Mouse (Mus musculus): ENCODE data around the gene Ripply2. TPM values are rescaled to one million over a fixed set of nuclear protein-coding genes. Genes with fewer than 3 reads are reported as not detected.
"Not testable (repeated sequence)": the region's sequence is repeated elsewhere in the genome, so short reads cannot be mapped to it uniquely, and the experiment has no call there.

Ripply2 gene
- not detected in 2 replicates for polyA plus RNA-seq (2015; fragmentation: Nextera tagmentation; extraction: Ambion mirVana)

- Histone ChIP-seq H3K4me2 (replicated peaks) (peak within 1 kb of the TSS; percentile 79), H3K9me3 (replicated peaks) (no peaks in the 10 kb centered on the region), H3K4me1 (peaks cover 7% of the 10 kb centered on the region; the same call in 1 of the 2 replicates), H3K27ac (replicated peaks) (no peak within 1 kb of the TSS), H3K4me3 (replicated peaks) (peak within 1 kb of the TSS; percentile 45), H3K36me3 (no peaks in the 10 kb centered on the region), H3K9ac (no peak within 1 kb of the TSS), H3K27me3 (peaks cover 60% of the 10 kb centered on the region)
- 1% methylated on average over 71 of the region's 71 CpGs for WGBS
- ATAC-seq (ENCODE audit: insufficient number of reproducible peaks, low FRiP score, low TSS enrichment, low read depth): no peak
These were observed at the start of gene Ripply2 for GRCm38 (mm10) chr9:87015288-87015937. TSS of gene Ripply2 (plus strand) at chr9:87015537.

GRCm38 (mm10) chr9:86972471-86972870, 42.9 kb upstream of the Ripply2 start:
- H3K27ac ChIP-seq (replicated peaks); ATAC-seq (ENCODE audit: insufficient number of reproducible peaks, low FRiP score, low TSS enrichment, low read depth); H3K9me3 ChIP-seq (replicated peaks); H3K36me3 ChIP-seq; H3K27me3 ChIP-seq; H3K4me3 ChIP-seq (replicated peaks); H3K4me2 ChIP-seq (replicated peaks); H3K4me1 ChIP-seq; H3K9ac ChIP-seq: not testable (repeated sequence)

DNA sequence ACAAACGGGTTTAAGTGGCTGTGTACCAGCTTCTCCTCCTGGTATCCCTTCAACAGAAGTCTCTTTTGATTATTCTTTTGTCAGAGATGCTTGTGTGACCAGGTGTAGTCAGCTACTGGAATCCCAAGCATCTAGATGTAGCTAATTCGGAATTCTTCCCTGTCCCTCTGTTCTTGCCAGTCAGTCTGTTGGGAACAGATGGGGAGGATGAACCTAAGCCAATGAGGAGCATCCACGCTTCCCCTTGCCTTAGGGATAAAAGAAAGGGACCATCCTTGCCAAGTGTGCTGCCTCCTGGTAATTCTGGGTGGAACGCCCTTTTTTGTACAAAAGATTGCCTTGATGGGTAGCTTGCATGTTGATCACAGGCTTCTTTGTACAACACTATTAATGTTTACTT, 41.8 kb upstream of the Ripply2 start:
- no peak overlapping the region for H3K27ac ChIP-seq (replicated peaks)
- WGBS: 61% methylated on average over 4 of the region's 4 CpGs
- no peaks in the 10 kb centered on the region for H3K27me3 ChIP-seq
- H3K9me3 ChIP-seq (replicated peaks): no peaks in the 10 kb centered on the region
- H3K9ac ChIP-seq: no peak overlapping the region
- H3K4me2 ChIP-seq (replicated peaks): no peak overlapping the region
- ATAC-seq (ENCODE audit: insufficient number of reproducible peaks, low FRiP score, low TSS enrichment, low read depth): no peak
- no peak overlapping the region for H3K4me3 ChIP-seq (replicated peaks)
- no peaks in the 10 kb centered on the region for H3K4me1 ChIP-seq
- no peaks in the 10 kb centered on the region for H3K36me3 ChIP-seq

DNA sequence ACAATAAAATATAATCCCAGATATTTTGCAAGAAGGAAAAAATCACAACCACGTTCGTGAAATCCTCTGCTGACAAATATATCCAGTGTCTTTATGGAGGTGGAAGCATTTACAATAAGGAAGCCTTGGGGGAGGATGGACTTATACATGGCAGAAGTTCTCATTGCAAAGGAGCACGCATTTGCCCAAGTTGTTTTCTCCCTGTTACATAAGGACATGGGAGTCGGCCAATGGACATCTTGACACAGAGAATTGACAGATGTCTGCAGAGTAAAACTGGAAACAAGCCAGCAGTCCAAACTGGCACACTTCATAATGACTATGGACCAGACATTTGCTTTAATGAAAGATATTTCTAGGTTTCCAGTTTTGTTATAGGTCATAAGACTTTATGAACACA, 38.4 kb upstream of the Ripply2 start:
- Histone ChIP-seq H3K9me3 (replicated peaks) (no peaks in the 10 kb centered on the region), H3K4me3 (replicated peaks) (no peak overlapping the region), H3K9ac (no peak overlapping the region), H3K27ac (replicated peaks) (no peak overlapping the region), H3K36me3 (no peaks in the 10 kb centered on the region), H3K27me3 (no peaks in the 10 kb centered on the region), H3K4me1 (0 out of 2 replicates have a peak, but pooled peaks cover 4% of the 10 kb centered on the region), H3K4me2 (replicated peaks) (no peak overlapping the region)
- no peak for ATAC-seq (ENCODE audit: insufficient number of reproducible peaks, low FRiP score, low TSS enrichment, low read depth)
- WGBS: 72% methylated on average over 4 of the region's 4 CpGs

DNA sequence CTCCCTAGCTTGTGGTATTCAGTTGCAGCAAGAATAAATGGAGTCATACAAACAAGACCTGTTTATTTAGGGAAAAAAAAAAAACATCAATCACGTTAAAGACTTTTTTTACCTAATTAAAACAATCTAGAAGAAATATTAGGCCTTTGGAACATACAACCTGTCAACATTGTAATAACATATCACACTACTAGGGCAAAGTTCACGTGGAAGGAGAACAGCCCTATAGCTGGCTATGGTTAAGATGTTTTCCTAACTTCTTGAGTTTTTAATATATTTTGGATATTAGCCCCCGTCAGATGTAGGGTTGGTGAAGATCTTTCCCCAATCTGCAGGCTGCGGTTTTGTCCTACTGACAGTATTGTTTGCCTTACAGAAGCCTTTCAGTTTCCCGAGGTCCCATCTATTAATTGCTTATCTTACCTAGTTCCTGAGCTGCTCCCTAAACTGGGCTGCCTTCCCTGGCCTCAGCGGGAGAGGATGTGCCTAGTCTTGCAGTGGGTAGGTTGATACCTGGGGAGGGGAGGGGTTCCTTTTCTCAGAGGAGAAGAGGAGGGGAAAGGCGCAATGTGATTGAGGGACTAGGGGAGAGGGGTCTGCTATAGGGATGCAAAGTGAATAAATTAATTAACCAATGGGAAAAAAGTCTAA, 37.0 kb upstream of the Ripply2 start:
- Histone ChIP-seq H3K9me3 (replicated peaks) (no peaks in the 10 kb centered on the region), H3K4me2 (replicated peaks) (no peak overlapping the region), H3K9ac (no peak overlapping the region), H3K27me3 (no peaks in the 10 kb centered on the region), H3K4me3 (replicated peaks) (no peak overlapping the region), H3K27ac (replicated peaks) (no peak overlapping the region), H3K36me3 (no peaks in the 10 kb centered on the region), H3K4me1 (0 out of 2 replicates have a peak, but pooled peaks cover 4% of the 10 kb centered on the region)
- WGBS: 68% methylated on average over 7 of the region's 7 CpGs
- ATAC-seq (ENCODE audit: insufficient number of reproducible peaks, low FRiP score, low TSS enrichment, low read depth): no peak

DNA sequence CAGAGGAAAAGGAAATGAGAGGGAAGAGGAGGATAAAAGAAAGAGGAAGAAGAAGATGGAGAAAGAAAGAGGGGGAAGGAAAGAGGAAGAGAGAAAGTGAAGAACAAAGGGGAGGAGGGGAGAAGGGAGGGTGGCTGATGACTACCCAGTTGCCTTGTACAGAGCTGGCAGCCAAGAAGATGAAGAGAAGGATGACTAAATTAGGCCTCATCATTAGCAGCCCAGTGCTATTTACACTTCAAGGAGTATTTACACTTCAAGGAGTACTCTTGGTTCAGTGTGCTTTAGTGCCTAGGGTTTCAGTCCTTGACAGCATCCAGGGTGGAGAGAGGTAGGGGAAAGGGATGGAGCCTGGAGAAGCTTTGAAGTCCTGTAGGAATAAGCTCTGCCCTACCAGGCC, 35.3 kb upstream of the Ripply2 start:
- H3K9ac ChIP-seq: no peak overlapping the region
- H3K36me3 ChIP-seq: no peaks in the 10 kb centered on the region
- no peak overlapping the region for H3K27ac ChIP-seq (replicated peaks)
- no peak overlapping the region for H3K4me3 ChIP-seq (replicated peaks)
- H3K27me3 ChIP-seq: no peaks in the 10 kb centered on the region
- H3K4me2 ChIP-seq (replicated peaks): no peak overlapping the region
- no peaks in the 10 kb centered on the region for H3K9me3 ChIP-seq (replicated peaks)
- no peak for ATAC-seq (ENCODE audit: insufficient number of reproducible peaks, low FRiP score, low TSS enrichment, low read depth)
- H3K4me1 ChIP-seq: 0 out of 2 replicates have a peak, but pooled peaks cover 4% of the 10 kb centered on the region

GRCm38 (mm10) chr9:86980942-86981341, 34.4 kb upstream of the Ripply2 start:
- H3K4me1 ChIP-seq: 0 out of 2 replicates have a peak, but pooled peaks cover 4% of the 10 kb centered on the region
- H3K4me2 ChIP-seq (replicated peaks): no peak overlapping the region
- no peak overlapping the region for H3K9ac ChIP-seq
- no peak for ATAC-seq (ENCODE audit: insufficient number of reproducible peaks, low FRiP score, low TSS enrichment, low read depth)
- H3K27me3 ChIP-seq: no peaks in the 10 kb centered on the region
- H3K4me3 ChIP-seq (replicated peaks): no peak overlapping the region
- H3K36me3 ChIP-seq: no peaks in the 10 kb centered on the region
- WGBS: 52% methylated on average over 2 of the region's 2 CpGs
- no peaks in the 10 kb centered on the region for H3K9me3 ChIP-seq (replicated peaks)
- H3K27ac ChIP-seq (replicated peaks): no peak overlapping the region

DNA sequence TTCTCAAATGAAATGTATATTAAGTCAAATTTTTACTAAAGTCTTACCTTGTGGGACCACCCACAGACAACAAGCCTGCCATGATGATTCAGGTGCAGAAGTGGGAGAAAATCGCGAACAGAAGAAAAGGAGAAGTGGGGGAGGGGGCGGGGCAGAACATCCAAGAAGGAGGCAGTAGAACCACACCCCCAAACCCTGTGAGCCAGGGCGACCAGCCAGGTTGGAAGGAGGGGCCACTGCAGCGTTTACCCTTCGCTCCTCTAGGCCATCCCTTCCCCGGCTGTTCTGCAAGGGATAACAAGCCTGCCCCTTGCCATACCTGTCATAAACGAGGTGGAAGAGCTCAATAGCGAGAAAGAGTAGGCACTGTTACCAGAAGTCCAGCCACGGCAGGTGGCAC, 33.8 kb upstream of the Ripply2 start:
- H3K27me3 ChIP-seq: no peaks in the 10 kb centered on the region
- H3K4me1 ChIP-seq: 0 out of 2 replicates have a peak, but pooled peaks cover 4% of the 10 kb centered on the region
- no peaks in the 10 kb centered on the region for H3K36me3 ChIP-seq
- no peak overlapping the region for H3K27ac ChIP-seq (replicated peaks)
- no peak overlapping the region for H3K4me3 ChIP-seq (replicated peaks)
- 0 out of 2 replicates have a peak overlapping the region, but pooled peaks have one; percentile 8 for H3K4me2 ChIP-seq (replicated peaks)
- H3K9ac ChIP-seq: no peak overlapping the region
- no peak for ATAC-seq (ENCODE audit: insufficient number of reproducible peaks, low FRiP score, low TSS enrichment, low read depth)
- 16% methylated on average over 10 of the region's 10 CpGs for WGBS
- no peaks in the 10 kb centered on the region for H3K9me3 ChIP-seq (replicated peaks)

GRCm38 (mm10) chr9:86984583-86984982, 30.8 kb upstream of the Ripply2 start:
- no peaks in the 10 kb centered on the region for H3K9me3 ChIP-seq (replicated peaks)
- no peak overlapping the region for H3K9ac ChIP-seq
- 74% methylated on average over 3 of the region's 3 CpGs for WGBS
- H3K4me2 ChIP-seq (replicated peaks): no peak overlapping the region
- 0 out of 2 replicates have a peak, but pooled peaks cover 4% of the 10 kb centered on the region for H3K4me1 ChIP-seq
- no peaks in the 10 kb centered on the region for H3K36me3 ChIP-seq
- ATAC-seq (ENCODE audit: insufficient number of reproducible peaks, low FRiP score, low TSS enrichment, low read depth): no peak
- no peak overlapping the region for H3K27ac ChIP-seq (replicated peaks)
- no peaks in the 10 kb centered on the region; the same call in 1 of the 2 replicates for H3K27me3 ChIP-seq
- H3K4me3 ChIP-seq (replicated peaks): no peak overlapping the region

DNA sequence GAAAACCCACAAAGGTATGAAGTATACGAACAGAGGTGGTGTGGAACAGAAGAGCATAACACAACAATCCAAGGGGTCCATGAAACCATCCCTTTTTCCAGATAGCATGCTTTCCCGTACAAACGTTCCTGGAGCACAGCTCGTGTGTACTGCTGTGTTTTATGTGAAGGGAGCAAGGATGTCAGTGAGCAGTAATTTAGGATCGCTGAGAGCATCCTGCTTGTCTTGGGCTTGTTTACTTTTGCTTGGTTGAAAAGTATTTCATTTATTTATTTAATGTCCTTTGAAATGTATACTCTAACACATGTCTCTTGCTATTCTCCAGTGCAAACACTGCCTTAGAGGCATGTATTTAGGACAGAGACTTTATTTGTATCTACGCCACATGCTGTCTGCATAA, 30.2 kb upstream of the Ripply2 start:
- Histone ChIP-seq H3K9me3 (replicated peaks) (no peaks in the 10 kb centered on the region), H3K4me1 (0 out of 2 replicates have a peak, but pooled peaks cover 4% of the 10 kb centered on the region), H3K27me3 (no peaks in the 10 kb centered on the region; the same call in 1 of the 2 replicates), H3K4me3 (replicated peaks) (no peak overlapping the region), H3K4me2 (replicated peaks) (no peak overlapping the region), H3K36me3 (no peaks in the 10 kb centered on the region), H3K9ac (no peak overlapping the region), H3K27ac (replicated peaks) (no peak overlapping the region)
- no peak for ATAC-seq (ENCODE audit: insufficient number of reproducible peaks, low FRiP score, low TSS enrichment, low read depth)
- 58% methylated on average over 6 of the region's 6 CpGs for WGBS

GRCm38 (mm10) chr9:86986703-86987296, 28.5 kb upstream of the Ripply2 start:
- no peaks in the 10 kb centered on the region; the same call in 1 of the 2 replicates for H3K27me3 ChIP-seq
- 43% methylated on average over 7 of the region's 7 CpGs for WGBS

More at GRCm38 (mm10) chr9:86986703-86987296, 28.5 kb upstream of the Ripply2 start:
- no peak overlapping the region for H3K4me3 ChIP-seq (replicated peaks)
- no peaks in the 10 kb centered on the region for H3K36me3 ChIP-seq
- no peak overlapping the region for H3K9ac ChIP-seq
- H3K27ac ChIP-seq (replicated peaks): no peak overlapping the region
- no peaks in the 10 kb centered on the region for H3K9me3 ChIP-seq (replicated peaks)
- no peak for ATAC-seq (ENCODE audit: insufficient number of reproducible peaks, low FRiP score, low TSS enrichment, low read depth)
- 0 out of 2 replicates have a peak, but pooled peaks cover under 1% of the 10 kb centered on the region for H3K4me1 ChIP-seq
- no peak overlapping the region for H3K4me2 ChIP-seq (replicated peaks)

Measured in embryonic facial prominence, embryonic 15.5 days (tissue).